Mouse (Mus musculus) erythroblast, embryonic 14.5 days (primary cell): ENCODE measurements around the gene Abcc2. TPM values are rescaled to one million over a fixed set of nuclear protein-coding genes. Genes with fewer than 3 reads are reported as not detected.

Experiments
- H3K27me3 ChIP-seq: 2 replicates; pipeline ENCODE4 v1.6.1; 2012; ENCODE audit warnings: inconsistent platforms; ENCODE audit not compliant: control insufficient read depth
- H3K36me3 ChIP-seq: 2 replicates; pipeline ENCODE4 v1.6.1; 2012; ENCODE audit warnings: mild to moderate bottlenecking, inconsistent platforms; ENCODE audit not compliant: control insufficient read depth
- H3K4me1 ChIP-seq: 2 replicates; pipeline ENCODE4 v1.6.1; 2012; ENCODE audit warnings: inconsistent platforms; ENCODE audit not compliant: control insufficient read depth
- H3K4me3 ChIP-seq: replicated peaks from 2 replicates; pipeline ENCODE3; 2012; ENCODE audit warnings: moderate library complexity, mild to moderate bottlenecking, inconsistent platforms
- H3K9me3 ChIP-seq: 2 replicates; pipeline ENCODE4 v1.6.1; 2012; ENCODE audit warnings: low read length, inconsistent platforms, mixed read lengths; ENCODE audit not compliant: control insufficient read depth
- GATA1 ChIP-seq: IDR thresholded peaks from 2 replicates; pipeline ENCODE4 v1.6.1; 2012; ENCODE audit warnings: low read length, inconsistent platforms, mixed read lengths
- TAL1 ChIP-seq: IDR thresholded peaks from 3 replicates; pipeline ENCODE4 v1.6.1; 2012; ENCODE audit warnings: low read length, inconsistent platforms, mixed read lengths
- polyA plus RNA-seq: library from polyadenylated mRNA; stranded (reverse); fragments of >175 nt; gene quantifications from 2 replicates; pipeline ENCODE4 v1.2.3, GENCODE M21; 2012

Gene Abcc2
- polyA plus RNA-seq, 1 experiment = 0.01 TPM

DNA sequence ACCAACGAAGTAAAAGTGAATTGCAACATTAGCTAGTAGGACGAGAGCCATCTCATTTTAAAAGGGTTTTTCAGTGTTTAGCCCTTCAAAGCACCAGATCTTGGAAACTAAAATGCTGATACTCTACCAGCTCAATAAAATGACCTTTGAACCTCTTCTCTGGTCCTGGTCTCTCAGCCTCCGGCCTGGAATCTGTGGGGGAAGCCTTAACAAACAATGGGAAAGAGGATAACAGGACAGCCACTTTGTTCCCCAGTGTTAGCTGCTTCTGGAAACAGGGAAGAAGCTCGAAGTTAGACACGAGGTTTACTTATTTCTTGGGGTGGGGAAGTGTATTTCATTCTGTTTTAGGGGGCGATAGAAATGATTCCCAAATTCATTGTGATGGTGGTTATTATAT is 9.7 kb upstream of the Abcc2 start:
- H3K9me3 ChIP-seq = no peaks in the 10 kb centered on the region
- H3K4me1 ChIP-seq = no peaks in the 10 kb centered on the region; the same call in 1 of the 2 replicates
- TF ChIP-seq GATA1 (no peak), TAL1 (no peak)
- H3K4me3 ChIP-seq = no peak overlapping the region
- H3K27me3 ChIP-seq = no peaks in the 10 kb centered on the region
- H3K36me3 ChIP-seq = peaks cover 4% of the 10 kb centered on the region

DNA sequence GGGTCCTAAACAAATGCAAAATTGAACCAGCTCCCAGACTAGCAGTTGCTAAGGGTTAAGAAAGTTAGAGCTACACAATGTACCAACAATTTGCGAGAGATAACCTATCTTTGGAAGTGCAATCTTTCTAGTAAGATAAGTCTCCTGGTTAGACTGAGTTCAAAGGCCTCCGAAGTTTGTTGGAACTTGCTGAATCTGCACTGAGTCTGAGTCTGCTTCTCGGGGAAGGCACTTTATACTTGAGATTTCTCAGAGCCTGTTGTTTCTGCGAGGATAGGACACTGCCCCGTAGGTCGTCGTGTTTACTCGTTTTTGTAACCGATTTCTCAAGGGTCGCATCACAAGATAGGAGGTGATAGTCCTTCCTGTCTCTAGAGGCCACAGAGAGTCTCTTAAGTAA is 6.6 kb upstream of the Abcc2 start:
- TF ChIP-seq GATA1 (no peak), TAL1 (no peak)
- Histone ChIP-seq H3K4me1 (no peaks in the 10 kb centered on the region; the same call in 1 of the 2 replicates), H3K27me3 (no peaks in the 10 kb centered on the region), H3K9me3 (no peaks in the 10 kb centered on the region), H3K36me3 (no peaks in the 10 kb centered on the region), H3K4me3 (no peak overlapping the region)

DNA sequence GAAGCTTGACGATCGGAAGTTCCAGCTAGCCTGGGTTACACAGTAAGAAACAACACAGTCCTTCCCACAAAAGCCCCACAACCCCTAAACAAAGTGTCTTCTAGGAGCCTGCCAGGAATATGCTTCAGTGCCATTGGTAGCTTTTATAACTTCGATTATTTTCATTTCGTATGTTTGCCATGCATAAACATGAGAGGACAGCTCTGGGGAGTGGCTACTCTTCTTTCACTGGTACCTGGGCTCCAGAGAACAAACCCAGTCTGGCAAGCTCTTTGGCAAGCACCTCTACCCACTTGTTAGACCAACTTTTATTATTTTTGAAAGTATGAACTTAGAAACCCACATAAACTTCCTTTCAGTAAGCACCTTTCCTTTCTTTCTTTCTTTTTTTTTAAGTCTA is 5.4 kb upstream of the Abcc2 start:
- Histone ChIP-seq H3K9me3 (no peaks in the 10 kb centered on the region), H3K4me3 (no peak overlapping the region), H3K27me3 (no peaks in the 10 kb centered on the region), H3K36me3 (no peaks in the 10 kb centered on the region), H3K4me1 (no peaks in the 10 kb centered on the region; the same call in 1 of the 2 replicates)
- TF ChIP-seq TAL1 (no peak), GATA1 (no peak)

DNA sequence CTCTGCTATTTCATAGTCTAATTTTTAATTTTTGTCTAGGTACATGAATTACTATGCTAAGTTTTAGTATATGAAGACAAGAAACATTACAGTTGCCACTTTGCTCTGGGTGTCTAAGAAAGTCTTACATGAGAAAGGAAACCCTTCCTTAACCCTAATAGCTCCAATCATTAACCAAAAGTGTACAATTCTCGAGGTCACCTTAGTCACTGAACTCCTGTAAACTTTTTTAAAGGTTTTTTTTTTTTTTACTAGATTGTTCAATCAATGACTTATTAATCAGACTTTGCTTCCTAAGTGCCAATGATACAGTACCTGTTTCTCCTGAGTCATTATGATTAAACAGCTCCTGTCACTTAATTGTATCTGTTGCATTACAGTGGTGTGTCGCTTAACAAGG is 4.7 kb upstream of the Abcc2 start:
- TF ChIP-seq GATA1 = no peak
- no peak for TF ChIP-seq TAL1
- H3K4me3 ChIP-seq = no peak overlapping the region
- no peaks in the 10 kb centered on the region for H3K36me3 ChIP-seq
- no peaks in the 10 kb centered on the region for H3K27me3 ChIP-seq
- no peaks in the 10 kb centered on the region for H3K4me1 ChIP-seq
- H3K9me3 ChIP-seq = no peaks in the 10 kb centered on the region

DNA sequence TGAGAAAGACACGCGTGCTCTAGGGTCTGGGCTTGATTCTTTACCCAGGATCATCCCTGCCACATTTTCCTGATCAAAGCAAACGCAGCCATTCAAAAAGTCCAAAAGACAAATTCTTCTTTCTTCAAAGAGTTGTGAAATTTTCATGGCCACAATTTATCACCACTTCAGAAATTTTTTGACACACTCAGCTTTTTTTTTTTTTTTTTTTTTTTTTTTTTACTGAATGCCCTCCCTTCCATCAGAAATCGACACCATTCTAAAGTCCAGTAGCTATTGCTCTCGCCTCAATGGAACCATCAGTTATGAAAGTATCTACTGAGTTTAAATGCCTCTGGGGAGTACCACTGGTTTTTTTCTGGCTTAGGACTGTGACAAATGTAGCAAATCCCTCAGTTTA is 1.6 kb upstream of the Abcc2 start:
- no peaks in the 10 kb centered on the region for H3K27me3 ChIP-seq
- no peaks in the 10 kb centered on the region for H3K36me3 ChIP-seq
- no peaks in the 10 kb centered on the region for H3K9me3 ChIP-seq
- TF ChIP-seq GATA1 (no peak), TAL1 (no peak)
- H3K4me1 ChIP-seq = no peaks in the 10 kb centered on the region
- no peak overlapping the region for H3K4me3 ChIP-seq

DNA sequence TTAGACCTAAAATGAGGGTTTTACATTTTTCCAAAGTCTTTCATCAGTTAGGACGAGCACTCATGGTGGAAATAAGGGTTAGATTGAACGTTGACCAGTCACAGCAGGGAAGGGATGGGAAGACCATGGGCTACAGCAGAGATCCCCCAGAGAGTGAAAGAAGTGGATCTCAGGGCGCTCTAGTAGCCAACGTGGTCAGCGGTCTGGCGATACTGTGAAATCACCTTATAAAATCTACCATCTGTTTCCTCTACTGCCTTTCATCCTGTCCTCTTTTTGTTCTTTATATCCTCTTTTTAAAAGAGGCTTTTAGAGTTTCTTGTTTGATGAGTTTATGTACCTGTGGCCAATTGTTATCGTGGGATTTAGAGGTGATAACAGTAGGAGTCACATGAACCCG is 2.8 kb downstream of the Abcc2 start:
- H3K4me1 ChIP-seq = no peaks in the 10 kb centered on the region
- H3K4me3 ChIP-seq = no peak overlapping the region
- no peaks in the 10 kb centered on the region; the same call in 1 of the 2 replicates for H3K36me3 ChIP-seq
- TF ChIP-seq GATA1 = no peak
- no peak for TF ChIP-seq TAL1
- no peaks in the 10 kb centered on the region for H3K9me3 ChIP-seq
- no peaks in the 10 kb centered on the region for H3K27me3 ChIP-seq

DNA sequence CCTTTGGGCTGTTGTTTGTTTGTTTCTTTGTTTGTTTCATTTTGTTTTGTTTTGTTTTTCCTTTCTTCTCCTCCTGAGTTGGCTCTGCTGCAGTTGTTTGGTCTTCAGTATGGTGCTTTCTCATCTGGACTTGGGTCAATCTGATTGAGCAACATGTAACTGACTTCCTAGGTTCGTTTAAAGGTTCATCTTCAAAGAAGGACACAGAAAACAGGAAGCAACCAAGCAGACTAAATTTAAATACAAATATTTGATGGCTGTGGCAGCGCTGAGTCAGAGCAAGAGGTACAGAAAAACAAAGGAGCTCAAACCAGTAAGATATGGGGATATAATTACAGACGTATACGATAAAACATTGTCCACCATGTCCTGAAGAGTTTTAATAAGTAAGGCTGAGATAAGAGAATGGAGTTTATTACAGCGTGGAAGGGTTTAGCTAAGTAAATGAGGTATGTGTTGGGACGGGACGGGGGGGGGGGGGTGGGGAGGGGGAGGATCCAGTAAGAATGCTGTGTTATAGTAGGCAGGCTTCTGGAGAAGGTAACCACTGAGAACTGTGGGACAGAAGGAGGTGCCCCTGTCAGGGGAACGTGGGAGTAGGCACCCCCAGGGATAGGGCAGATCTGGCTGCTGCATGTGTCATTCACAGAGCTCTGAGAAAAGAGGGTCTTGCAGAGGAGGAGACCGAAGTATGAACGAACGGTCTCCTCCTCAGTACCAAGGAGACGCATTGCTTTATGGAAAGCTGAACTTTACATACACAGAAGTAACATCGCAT is 4.4 kb downstream of the Abcc2 start:
- TF ChIP-seq GATA1 = no peak
- no peak for TF ChIP-seq TAL1

DNA sequence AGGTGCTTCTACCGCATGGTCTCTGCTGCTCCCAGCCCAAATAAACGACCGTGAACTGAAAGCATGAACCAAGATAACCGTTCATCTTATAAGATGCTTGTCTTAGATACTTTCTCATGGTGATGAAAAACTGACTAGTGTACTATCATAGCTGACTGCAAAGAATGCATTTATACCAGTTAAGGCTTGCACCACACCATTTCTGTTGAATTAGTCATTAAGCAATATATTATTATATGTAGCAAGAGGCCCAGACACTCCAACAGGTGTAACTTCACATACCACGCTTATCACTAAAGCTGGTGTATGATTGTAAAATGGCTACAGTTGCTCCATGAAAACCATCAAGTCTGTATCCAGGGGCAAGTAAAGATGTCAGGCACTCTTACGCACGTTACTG is 7.8 kb downstream of the Abcc2 start:
- Histone ChIP-seq H3K36me3 (no peaks in the 10 kb centered on the region; the same call in 1 of the 2 replicates), H3K4me1 (no peaks in the 10 kb centered on the region), H3K9me3 (no peaks in the 10 kb centered on the region), H3K4me3 (no peak overlapping the region), H3K27me3 (no peaks in the 10 kb centered on the region)
- no peak for TF ChIP-seq TAL1
- TF ChIP-seq GATA1 = no peak

More for the DNA sequence above, 4.4 kb downstream of the Abcc2 start:
- Histone ChIP-seq H3K27me3 (no peaks in the 10 kb centered on the region), H3K4me1 (no peaks in the 10 kb centered on the region), H3K4me3 (no peak overlapping the region), H3K9me3 (no peaks in the 10 kb centered on the region), H3K36me3 (no peaks in the 10 kb centered on the region; the same call in 1 of the 2 replicates)

DNA sequence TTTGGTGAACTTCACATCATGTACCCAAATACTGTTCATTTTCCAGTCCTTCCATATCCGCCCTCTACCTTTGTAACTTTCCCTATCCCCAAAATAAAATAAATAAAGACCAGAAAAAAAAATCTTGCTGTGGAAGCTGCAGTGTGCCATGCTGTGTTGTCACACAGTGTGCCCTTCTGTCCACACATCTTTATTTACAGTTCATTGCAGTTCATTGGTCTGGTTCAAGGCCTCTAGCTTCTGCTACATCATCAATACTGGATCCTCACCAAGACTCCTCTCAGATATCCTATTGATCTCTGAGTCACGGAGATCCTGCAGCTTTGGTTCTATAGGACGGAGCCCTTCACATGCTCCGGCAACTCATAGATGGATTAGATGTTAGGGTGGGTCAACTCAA is 10.5 kb downstream of the Abcc2 start:
- H3K36me3 ChIP-seq = no peaks in the 10 kb centered on the region; the same call in 1 of the 2 replicates
- no peaks in the 10 kb centered on the region for H3K27me3 ChIP-seq
- H3K4me1 ChIP-seq = no peaks in the 10 kb centered on the region
- TF ChIP-seq TAL1 (no peak), GATA1 (no peak)
- no peaks in the 10 kb centered on the region for H3K9me3 ChIP-seq
- no peak overlapping the region for H3K4me3 ChIP-seq
